Mouse (Mus musculus): ENCODE results near the gene Cilp2.

The Cilp2 gene

DNA sequence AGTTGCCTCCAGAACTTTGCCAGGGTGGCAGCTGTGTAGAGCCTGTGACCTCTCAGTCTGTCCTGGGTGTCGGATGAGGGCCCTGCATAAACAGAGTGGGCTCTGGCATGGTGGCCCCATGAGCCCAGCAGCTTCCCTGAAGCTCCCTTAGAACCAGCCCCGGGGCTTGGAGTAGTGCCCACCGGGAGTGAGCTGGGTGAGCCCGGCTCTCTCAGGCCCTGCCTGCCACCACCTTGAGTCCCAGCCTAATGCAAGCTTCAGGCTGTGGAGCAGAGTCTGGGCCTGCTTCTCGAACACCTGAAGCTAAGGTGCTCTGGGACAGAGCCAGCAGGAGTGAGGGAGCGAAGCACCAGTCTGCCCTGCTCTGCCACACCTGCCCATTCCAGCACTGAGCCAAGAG lies 16.6 kb downstream of the Cilp2 start:
- peak in 1 of 2 experiments; percentile 56 for DNase-seq

DNA sequence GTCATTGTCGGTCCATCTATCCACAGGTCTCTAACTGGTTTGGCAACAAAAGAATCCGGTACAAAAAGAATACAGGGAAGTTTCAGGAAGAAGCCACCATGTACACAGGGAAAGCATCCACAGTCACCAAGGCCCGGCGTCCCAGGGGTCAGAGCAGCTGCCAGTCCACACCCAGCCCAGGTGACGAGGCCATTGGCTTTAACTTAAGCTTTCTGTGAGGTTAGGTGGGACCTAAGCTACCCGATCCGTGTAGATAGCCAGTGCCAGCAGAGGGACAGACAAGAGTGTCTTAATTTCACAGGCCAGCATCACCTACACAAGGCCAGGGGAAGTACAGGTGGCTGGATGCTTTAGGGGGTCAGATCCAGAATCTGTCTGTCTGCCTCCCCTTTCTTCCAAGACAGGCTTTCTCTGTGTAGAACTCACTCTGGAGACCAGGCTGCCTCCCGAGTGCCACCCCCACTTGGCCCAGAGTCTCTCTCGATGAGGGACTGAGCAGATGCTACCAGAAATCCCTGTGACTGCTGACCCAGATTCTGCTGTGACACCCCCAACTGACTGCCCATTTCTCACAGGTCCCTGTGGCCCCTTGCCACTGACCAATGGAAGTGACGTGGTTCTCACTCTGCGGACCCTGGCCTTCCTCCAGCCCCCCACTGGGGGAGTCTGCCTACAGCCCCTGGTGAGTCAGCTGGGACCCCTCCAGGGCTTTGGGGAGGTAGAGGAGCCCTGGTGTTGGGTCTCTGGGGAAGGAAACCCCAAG lies 17.3 kb downstream of the Cilp2 start:
- peak; percentile 61 to 76 for DNase-seq

DNA sequence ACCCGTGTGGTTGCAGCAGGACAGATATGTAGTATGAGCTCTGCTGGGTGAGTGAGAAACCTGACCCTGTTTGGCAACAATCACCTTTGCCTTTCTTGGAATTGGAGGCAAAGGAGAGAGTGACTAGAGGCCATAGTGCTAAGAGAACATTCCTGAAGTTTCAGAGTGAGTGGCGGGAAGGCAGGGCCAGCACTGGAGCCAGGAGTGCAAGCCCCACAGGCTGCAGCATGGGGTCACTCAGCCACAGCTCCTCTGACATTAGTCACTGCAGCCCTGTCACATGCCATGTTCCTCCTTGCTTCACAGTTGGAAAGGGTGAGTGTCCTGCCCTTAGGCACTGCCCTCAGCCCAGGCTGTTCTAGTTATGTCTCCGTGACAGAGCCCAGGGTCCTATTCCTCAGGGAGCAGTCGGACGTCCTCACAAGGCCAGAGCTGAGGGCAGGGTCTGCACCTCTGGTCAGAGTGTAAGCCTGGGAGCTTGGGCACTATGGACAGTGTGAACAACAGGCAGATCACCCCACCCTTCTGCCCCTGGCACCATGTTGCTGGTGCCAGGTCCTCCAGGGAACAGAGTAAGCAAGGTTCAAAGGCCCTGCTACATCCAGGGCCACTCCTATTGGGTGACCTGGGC lies 19.7 kb downstream of the Cilp2 start:
- DNase-seq: no peak

DNA sequence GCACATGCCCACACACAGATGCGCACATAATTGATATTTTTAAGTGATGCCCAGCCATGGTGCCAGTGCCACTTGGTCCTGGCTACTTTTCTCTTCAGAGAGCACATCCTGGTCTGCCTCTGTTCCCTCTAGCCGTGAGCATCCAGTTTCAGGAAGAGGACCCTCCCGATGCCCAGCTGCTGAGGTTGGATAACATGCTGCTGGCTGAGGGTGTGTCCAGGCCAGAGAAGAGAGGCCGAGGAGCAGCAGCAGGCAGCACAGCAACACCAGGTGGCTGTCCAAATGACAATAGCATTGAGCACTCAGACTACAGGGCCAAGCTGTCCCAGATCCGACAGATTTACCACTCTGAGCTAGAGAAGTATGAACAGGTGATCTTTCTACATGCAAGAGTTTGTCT lies 23.3 kb downstream of the Cilp2 start:
- DNase-seq: no peak

DNA sequence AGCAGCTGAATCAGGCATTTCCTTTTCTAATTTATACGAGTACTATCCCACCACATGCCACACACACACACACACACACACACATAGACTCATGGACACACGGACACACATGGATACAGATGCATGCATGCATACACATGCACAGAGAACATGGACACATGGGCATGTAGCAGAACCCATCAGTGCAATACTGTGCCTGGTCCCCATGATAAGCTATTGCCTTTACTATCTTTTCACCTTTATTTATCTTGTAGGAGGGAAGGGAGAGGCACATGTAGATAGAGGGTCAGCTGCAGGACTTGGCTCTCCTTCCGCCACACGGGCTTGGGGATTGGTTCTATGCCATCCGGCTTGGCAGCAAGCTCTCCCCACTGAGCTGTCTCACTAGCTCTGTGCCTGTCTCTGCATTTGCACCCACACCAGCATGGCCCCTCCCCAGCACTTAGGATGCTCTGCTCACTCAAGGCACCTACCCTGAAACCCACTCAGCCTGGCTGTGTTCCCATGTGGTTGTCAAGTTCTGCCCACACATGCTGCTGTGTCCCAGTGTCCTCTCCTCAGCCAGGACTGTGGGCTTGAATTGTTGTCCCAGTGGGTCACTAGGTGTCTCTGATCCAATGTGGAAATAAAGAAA lies 24.0 kb downstream of the Cilp2 start:
- peak; percentile 69 to 72 for DNase-seq

DNA sequence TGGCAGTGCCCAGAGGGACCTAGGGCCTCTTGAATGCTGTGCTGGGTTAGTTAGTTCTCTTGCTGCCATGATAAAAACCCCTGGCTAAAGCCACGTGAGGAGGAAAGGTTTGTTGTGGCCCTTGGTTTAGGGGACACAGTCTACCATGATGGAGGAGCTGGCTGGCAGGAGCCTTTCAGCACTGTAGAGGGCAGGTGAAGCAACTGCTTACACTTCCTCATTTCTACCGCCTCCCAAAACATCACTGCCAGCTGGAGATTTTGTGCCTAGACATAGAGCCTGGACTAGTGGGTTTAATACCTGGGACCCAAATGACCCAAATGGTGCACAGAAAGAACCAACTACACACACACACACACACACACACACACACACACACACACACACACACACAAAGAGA lies 26.2 kb downstream of the Cilp2 start:
- no peak for DNase-seq

DNA sequence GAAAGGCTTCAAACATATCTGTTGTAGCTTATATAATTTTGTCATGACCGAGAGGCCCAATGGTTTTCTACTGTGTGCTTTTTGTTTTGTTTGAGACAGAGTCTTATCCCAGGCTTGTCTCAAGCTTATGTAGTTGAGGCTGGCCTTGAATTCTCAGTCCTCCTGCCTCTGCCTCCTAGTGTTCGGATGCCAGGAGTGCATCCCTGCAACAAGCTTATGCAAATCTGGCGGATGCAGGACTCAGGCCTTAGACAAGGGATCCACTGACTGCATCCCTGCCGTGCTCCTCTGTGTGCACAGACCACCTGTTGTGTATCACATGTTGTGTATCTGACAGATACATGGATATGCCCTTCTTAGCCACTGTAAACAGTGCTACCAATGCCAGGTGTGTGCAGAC lies 26.7 kb downstream of the Cilp2 start:
- no peak for DNase-seq

DNA sequence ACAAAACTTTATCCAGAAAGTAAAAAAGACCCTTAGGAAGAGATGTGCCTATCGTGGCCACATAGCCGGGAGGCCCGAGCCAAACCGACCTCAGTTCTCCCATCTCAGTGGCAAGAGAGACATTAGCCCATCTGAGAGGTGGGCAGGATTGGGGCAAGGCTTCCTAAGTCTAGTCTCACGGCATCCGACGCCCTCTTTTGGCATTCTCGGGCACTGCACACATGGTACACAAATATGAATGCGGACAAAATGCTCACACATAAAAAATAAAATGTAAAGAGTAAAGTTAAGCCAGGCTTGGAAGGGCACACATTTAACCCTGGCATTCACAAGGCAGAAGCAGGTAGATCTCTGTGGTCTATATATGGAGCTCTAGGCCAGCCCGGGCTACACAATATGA lies 33.6 kb downstream of the Cilp2 start:
- DNase-seq: no peak

DNA sequence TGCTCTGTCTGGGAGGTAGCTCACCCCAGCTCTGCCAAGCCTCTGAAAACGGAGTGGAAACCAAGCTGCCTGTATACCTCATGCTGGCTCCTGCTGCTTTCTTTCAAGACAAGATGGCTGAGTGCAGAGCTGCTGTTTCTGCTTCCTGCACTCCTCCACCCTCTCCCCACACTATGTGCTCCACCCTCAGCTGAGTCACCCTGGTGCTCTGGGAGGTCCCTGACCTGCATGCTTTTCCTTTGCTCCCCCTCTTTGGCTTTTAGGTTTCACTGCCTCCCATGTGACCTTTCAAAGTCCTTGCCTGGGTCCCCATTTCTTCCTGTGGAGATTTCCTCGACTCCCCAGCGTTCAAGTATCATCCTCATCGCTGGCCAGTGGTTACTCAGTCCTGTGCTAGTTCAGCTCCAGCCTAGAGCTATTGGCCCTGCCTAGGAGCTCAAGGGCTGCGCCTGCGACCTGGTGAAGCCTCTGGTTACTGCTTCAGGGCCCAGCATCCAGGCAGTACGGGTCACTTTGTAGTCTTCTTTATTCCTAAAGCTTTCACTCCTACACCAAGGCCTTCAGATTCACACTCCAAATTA lies 36.5 kb downstream of the Cilp2 start:
- DNase-seq: no peak

DNA sequence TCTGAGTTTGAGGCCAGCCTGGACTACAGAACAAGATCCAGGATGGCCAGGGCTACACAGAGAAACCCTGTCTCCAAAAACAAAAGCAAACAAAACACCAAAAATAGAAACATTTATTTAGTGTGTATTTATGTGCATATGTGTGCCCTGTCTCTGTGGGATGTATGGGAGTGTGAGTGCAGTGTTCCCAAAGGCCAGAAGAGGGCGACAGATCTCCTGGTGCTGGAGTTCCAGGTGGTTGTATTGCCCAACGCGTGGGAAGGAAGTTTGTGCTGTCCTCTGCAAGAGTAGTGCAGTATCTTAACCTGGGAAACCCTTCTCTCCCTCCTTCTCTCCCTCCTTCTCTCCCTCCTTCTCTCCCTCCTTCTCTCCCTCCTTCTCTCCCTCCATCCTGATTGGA lies 37.6 kb downstream of the Cilp2 start:
- DNase-seq: no peak

DNA sequence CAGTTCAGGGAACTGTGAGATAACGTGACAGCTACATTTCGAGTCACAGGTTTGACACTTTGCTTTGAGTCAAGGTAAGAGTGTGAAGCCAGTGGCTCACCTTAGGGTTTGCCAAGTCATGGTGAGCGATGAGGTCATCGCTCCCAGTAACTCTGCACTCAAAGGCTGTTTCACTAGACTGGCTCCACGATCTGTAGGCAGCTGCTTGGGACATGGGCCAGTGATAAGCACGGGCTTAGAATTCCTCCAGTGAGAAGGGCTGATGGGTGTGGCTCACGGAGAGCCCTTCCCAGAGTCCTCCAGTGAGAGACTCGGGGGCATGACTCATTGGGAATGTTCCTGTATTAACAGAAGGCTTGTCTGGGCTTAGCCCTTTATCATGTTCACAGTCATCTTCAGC lies 38.5 kb downstream of the Cilp2 start:
- DNase-seq: no peak

DNA sequence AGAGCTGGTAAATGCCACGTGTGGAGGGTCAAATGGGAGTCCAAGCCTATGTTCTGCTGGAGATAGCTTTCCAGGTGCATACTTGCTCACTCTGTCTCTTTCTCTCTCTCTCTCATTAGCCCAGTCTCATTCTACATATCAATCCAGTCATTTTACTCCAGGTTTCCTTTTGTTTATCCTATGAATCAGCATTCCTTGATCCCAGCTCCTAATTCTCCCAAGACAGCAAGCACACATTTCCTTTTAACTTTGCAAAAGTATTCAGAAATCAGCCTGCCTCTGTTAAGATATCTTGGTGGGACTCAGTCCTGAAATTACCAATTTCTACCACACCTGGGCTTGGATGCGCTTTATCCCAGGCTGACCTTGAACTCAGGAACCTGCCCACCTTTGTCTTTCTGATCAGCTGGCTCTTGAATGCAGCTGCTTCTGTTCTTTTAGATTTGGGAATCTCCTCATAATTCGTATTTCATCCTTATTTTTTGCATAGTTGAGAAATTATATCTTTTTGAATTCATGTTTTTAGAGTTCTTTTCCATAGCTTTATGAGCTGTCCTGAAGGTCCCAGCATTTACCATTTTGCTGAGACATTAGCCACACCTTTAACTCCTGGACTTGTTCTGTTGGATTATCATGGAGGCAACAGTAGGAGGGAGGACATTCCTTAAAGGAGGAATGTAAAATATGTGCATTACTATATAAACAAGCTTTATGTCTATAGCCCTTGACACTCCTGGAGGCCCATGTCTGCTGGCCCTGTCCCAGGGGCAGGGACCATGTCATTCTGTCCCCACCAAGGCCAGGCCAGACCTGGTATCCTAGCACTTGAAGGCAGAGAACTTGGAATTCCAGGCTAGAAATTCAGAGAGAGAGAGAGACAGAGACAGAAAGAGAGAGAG lies 40.1 kb downstream of the Cilp2 start:
- DNase-seq: no peak

DNA sequence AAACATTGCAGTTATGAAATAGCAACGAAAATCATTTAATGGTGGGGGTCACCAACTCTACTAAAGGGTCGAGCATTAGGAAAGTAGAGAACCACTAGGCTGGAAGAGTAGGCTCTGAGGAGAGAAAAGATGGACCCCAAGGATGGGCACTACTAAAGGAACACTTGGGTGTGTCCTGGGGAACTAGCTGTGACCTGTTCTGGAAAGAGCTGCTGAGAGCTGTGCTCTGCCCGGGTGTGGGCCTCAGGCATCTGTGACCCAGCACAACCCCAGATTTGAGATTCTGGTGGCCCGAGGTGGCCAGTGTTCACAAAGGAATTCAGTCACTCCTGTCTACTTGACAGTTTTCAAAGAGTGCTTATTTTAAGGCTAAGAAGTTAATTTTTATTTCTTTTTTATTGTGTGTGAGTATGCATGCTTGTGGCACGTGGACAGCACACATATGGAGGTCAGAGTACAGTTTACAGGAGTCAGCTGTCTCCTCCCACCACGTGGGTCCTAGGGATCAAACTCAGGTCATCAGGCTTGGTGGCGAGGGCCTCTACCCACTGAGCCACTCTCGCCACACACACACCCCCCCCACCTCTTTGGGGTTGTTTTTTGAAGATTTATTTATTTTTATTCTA lies 50.3 kb downstream of the Cilp2 start:
- DNase-seq: no peak

DNA sequence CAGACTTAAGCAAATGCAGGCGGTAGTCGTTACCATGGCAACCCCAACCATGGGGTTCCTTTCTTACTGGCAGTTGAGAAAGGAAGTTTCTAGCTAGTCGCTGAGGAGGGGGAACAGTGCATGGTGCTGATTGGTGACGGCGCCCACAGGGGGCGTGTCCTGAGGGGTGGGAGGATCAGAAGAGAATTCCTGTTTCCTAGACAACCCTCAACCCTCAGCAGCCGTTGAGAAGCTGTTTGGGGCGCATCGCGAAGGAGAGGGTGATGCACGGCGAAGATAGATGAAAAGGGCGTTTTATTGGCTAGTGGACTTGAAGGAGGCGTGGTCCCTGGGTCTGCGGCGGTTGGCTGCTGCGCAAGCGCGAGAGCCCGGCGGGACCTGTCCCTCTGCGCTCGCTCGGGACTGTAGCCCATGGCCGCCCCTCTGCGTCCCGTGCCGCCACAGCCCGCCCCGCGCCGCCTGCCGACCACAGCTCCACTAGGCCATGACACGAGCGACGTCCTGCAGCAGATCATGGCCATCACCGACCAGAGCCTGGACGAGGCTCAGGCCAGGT lies 55.1 kb downstream of the Cilp2 start, which contains the start of gene Pbx4:
Pbx4 (plus strand) TSS at position 194 of the 556 bp plus-strand sequence.
- peak; percentile 84 to 85 for DNase-seq
